Mouse (Mus musculus) gastrocnemius, adult 8-10 months (tissue): Measurements from ENCODE around the gene Fkbp5. TPM values are rescaled to one million over a fixed set of nuclear protein-coding genes. Genes with fewer than 3 reads are reported as not detected.
"Not testable (repeated sequence)": the region's sequence is repeated elsewhere in the genome, so short reads cannot be mapped to it uniquely, and the experiment has no call there.

Source experiments
- DNase-seq, 2 experiments: peaks; one replicate each; pipeline ENCODE4 v3.0.0; 2022; ENCODE audit warnings: low spot score in 2 of 2
- total RNA-seq, 4 experiments: library from RNA; stranded (reverse); gene quantifications; 2 replicates each; pipeline ENCODE4 v1.2.4; 2022

Gene Fkbp5
- total RNA-seq, 4 experiments from 2014 or later = 39.2 to 148 (median 53.2) TPM

DNA sequence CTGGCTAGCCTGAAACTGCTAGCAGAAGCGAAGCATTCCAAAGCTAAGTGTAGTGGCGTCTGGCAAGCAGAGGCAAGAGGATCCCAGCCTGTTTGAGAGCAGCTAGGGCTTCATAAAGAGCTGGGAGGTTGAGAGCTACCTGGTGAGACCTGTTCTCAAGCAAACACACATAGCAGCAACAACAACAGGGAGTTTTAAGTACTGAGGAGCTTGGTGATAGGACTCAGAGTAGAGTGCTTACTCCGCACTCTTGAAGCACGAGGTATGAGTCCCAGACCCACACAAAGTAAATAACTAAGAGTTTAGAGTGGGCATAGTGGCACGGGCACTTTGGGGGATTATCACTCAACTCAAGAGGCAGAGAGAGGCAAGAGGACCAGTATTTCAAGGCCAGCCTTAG lies 96.3 kb downstream of the Fkbp5 start:
- DNase-seq = no peak

DNA sequence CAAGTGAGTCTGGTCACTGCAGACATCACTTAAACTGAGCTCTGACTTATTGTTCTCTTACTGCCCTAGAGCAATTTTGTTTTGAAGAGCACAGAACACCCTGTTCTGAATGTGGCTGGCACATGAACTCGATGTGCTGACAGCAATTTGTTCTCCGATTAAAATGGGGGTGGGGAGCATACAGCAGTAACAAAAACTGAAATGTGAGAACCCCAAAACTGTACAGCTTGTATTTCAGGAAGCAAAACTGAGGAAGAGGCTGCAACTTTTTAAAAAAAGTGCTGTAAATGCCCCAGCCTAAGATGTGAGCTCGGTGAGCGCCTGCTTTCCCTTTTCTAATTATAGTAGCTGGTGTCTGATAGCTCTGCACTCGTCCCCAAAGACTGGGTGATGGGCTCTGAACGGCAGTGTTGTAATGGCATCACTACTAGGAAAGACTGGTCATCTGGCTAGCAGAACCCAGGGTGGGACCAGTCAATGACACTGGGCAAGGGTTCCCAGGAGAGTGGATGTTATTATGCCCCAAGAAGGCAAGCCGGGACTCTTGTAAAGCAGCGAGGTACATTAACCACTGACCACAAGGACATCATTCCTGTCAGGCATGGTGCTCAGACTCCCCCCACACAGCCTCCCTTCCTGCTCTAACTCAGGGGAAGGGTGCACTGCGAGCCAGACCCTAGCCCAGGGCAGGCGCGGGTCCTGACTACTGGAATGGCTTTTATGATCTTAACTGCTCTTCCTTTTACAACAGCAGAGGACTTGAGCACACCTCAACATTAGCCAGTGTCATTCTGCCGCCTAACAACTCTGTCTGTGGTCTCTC lies 96.9 kb downstream of the Fkbp5 start:
- DNase-seq = peak; percentile 55 to 73

DNA sequence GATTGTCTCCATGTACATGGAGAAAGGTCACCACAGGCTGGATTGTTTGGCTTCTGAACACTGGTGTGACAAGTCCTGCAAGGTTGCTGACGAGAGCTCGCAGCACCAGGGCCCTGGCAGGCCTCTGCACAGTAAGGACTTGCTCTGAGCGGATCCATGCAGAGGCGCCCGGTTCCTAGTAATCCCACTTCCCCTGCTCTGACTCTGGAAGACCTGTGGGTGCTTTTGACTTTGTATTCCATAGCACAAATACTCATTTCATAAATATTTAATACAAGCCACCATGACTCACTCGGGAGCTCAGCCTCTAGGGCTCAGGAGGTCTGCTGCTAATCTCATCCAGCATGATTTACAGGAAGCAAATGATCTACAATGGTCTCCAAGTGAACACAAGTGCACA lies 97.7 kb downstream of the Fkbp5 start:
- DNase-seq = no peak

DNA sequence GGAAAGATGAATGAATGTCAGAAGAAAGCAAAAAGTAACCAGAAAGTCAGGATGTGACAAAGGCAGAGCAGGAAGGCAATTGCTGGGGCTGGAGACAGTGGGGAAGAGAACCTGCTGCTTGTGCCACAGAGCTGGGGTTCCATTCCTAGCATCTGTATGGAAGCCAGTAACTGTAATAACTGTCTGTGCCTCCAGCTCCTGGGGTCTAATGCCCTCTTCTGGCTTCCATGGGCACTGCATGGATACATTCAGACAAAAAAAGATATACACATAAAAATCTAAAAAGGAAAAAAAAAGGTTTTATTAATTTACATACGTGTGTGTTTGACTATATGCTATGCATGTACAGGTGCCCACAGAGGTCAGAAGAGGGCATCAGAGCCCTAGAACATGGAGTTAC lies 98.4 kb downstream of the Fkbp5 start:
- no peak for DNase-seq

DNA sequence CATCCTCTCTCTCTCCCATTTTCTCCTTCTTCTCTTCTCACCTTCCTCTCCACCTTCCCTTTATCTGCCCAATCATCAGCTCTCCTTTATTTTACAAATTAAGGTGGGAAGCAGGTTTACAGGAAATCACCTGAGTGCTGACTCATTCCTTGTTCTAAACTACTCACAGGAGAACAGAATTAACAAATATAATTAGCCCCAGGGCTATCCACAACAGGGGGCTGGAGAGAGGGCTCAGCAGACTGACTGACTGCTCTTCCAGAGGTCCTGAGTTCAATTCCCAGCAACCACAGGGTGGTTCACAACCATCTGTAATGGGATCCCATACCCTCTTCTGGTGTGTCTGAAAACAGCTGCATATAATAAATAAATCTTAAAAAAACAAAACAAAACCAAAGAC lies 98.8 kb downstream of the Fkbp5 start:
- DNase-seq = not testable (repeated sequence)

DNA sequence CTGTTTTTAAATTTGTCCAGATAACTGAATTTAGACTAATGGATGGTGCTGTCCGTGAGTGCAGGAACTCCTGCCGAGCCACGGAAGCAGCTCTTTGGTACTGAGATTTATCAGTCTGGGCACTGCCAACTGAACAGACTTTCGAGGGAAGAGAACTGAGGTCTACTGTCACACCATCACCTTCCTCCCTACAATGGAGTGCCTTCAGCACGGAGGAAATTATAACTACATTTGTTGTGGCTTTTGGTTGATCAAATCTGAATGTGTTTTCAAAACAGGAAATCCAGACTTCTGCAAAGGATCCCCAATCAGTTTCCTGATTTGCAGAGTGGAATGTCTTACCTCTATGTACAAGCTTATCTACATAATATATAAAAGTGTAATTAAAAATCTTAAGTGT lies 99.6 kb downstream of the Fkbp5 start:
- DNase-seq = no peak

DNA sequence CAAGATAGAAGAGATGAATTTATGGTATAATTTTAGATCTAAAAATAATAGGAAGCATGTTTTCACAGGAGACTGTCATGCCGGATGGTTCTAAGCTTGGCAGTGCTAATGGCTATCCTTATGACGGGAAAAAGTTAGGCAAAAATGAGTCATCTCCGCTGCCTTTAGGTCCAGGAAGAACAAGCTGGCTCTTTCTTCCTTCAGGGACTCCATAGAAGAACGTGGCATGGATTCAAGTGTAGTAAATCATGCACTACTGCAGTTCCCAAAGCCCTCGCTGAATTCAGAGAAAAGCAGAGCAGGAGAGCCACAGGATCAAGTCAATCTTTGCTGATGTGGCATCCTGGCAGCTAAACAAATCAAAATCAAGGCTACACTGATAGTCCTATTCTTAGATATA lies 102.1 kb downstream of the Fkbp5 start:
- DNase-seq = no peak

DNA sequence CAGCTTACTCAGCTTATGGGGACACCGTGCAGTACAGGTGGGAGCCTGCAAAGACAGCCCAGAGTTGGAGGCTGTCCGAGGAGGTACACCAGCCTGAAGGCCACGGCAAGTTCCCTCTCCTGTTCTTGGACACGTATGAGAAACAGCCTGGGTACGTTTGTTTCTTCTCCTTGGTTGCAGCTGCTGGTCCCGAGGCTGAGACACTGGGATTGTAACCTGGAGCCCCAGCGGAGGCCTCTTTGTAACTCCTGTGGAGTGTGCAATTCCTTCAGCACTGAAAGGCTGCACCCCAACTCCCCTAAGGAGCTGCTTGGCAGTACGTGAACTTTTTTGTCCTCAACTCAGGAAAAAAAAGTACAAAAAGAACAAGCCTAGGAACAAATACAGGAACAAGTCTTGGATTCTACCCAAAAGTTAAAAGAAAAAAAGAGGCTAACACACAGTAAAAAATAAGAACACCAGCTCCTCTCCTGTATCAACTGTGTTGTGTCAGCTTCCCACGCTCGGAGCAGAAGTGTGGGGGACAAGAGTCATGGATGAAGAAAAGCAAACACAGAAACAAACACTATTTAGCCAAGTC lies 105.9 kb downstream of the Fkbp5 start:
- DNase-seq = no peak

DNA sequence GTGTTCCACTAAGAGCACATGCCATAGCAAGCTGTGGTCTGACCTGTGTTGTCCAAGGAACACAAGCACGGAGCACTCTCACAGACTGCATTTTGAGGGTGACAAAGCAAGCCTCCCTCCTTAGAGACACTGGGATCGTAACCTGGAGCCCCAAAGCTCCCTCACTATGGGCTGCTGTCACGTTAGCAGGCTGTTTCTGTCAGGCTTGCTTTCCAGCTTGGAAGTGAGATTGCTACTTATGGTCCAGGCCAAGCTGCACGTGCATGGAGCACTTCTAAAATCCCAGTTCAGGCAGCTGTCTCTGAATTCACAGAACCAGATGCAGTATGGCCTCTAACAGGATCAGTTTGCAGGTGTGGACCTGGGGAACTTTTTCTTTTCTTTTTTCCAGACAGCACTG lies 106.6 kb downstream of the Fkbp5 start:
- DNase-seq = no peak

DNA sequence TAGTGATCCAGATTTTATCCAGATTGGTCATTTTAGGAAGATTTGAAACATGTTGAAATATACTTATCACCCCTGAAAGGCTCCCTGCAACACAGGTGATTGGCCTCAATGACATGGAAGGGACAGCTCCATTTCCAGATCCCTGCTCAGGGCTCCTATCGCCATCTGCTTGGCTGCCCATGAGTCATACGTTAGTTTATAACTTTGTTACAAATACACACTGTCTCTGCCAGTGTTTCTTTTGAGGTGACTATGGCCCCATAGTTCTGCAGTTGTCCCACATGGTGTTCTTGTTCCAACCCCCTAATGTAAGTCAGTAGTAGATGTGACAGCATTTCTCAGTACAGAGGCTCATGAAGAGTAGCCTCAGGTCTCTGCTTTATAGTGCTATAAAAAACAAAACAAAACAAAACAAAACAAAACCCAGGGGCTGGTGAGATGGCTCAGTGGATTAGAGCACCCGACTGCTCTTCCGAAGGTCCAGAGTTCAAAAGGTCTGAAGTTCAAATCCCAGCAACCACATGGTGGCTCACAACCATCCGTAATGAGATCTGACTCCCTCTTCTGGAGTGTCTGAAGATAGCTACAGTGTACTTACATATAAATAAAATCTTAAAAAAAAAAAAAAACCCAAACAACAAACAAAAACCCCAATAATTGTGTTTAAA lies 108.9 kb downstream of the Fkbp5 start:
- DNase-seq = no peak

DNA sequence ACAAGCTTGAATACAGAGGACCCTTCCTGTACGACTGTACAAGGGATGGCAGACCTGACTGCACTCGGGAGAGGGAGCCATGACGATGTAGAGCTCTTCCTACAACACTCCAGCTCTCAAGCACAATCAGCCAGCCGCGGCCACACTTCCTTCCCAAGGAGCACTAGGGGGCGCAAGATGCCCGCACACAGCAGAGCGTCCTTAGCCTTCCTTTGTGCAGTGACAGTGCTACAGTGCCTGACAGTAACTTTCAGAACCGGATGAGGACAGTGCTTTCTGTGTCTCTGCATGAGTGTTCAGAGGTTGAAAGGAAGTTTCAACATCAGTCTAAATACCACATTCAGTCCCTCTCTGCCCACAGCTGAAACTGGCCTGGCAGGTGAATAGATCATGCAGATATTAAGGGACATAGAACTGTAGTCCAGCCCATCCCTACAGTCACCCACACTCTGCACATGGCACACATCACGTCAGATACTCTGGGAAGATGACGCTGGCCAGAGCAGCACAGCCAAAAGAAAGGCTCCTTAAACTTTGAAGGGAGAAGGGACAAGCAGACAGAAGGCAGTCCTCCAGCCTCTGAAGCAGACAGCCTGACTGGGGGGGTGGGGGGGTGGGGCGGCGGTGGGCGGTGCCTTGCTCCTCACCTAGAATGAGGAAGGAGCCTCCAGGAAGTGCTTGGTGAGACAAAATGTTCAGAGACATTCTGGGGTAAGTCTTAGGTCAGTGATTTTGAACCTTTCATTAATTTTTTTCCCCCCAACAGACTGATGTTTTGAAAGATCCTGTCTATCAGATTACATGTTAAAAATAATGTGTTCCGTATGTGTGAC lies 109.7 kb downstream of the Fkbp5 start:
- peak; percentile 76 to 78 for DNase-seq

DNA sequence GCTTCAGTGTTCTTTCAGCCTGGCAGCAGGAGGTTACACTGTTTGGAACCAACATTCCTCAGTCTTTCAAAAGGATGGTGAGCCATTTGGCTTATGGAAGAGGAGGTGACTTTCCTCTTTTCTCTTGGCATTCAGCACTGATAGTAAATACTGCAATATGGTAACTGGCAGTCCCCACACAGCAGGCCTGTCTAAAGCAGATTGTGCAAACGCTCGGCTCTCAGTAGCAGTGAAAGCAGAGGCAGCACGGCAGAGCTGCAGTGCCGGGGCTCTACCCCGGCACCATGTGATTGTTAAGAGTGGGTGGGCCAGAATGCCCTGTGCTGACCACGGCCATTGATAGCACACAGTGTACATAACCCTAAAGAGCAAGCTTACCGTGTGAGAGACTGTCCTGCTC lies 110.9 kb downstream of the Fkbp5 start:
- no peak for DNase-seq

DNA sequence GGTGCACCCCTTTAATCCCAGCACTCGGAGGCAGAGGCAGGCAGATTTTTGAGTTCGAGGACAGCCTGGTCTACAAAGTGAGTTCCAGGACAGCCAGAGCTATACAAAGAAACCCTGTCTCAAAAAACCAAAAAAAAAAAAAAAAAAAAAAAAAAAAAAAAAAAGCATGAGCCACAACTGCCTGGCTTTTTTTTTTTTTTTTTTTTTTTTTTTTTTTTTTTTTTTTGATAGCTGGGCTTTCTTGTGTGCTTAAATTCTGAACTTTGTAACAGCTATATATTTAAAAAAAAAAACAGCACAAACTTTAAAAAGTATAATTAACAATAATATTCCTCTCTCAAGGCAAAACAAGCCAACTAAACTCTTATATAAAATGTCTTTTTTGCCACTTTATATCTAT lies 112.6 kb downstream of the Fkbp5 start:
- DNase-seq = not testable (repeated sequence)

DNA sequence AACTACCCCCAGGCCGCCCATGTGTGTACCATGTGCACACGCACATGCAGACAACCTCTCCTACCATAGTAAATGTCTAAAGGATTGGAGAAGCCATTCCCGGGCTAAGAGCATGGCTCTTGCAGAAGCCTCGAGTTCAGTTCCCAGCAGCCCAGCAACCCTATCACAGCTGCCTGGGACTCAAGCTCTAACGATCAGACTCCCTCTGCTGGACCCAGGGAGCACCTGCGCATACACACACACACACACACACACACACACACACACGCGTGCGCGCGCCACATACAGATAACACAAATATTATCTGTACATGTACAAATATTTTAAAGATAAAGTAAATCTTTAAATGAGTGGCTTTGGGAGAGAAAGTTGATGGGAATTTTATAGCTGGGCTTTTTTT lies 113.0 kb downstream of the Fkbp5 start:
- no peak for DNase-seq

DNA sequence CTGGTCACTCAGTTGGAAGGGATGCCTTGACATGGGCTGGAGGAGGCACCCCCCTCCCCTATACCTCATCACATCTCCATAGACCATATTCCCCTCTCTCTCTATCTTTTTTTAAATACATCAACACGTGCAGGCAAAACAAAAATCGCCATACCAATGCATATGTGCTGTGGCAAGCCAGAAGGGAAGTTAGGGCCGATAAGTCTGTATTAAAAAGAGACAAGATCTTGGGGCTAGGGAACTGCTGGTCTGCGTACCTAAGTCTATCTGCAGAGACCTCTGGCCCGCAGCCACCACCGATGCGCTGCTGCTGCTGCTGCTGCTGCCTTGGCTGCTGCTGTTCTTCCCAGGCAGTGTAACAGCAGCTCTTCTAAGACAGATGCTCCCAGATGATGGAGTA lies 122.3 kb downstream of the Fkbp5 start:
- no peak for DNase-seq

DNA sequence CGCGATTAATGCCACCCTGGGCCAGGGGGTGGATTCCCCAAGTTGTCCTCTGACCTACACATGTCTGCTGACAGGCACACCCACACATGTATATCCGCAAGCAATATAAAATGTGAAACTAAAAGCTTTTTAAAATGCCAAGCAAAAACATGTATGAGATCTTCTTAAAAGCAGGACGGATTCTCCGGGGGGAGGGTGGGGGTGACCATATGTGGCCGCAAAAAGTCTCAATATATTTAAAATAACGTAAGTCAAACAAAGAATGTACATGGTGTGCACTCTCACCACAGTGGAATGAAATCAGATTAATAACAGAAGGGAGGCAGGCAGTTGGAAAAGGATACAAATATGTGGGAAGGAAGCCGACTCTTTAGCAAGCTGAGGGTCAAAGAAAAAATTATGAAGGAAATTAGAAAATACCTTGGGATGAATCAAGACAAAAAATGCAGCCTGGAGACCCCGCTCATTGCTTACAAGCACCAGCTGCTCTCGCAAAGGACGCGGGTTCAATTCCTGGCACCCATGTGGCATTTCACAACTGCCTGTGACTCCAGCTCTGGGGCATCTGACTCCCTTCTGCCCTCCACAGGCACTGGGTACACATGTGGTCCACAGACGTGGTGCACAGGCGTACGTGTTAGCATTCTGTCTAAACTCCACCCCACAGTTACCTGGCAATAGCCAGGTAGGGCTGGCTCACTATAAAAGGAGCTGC lies 123.1 kb downstream of the Fkbp5 start:
- DNase-seq = no peak

DNA sequence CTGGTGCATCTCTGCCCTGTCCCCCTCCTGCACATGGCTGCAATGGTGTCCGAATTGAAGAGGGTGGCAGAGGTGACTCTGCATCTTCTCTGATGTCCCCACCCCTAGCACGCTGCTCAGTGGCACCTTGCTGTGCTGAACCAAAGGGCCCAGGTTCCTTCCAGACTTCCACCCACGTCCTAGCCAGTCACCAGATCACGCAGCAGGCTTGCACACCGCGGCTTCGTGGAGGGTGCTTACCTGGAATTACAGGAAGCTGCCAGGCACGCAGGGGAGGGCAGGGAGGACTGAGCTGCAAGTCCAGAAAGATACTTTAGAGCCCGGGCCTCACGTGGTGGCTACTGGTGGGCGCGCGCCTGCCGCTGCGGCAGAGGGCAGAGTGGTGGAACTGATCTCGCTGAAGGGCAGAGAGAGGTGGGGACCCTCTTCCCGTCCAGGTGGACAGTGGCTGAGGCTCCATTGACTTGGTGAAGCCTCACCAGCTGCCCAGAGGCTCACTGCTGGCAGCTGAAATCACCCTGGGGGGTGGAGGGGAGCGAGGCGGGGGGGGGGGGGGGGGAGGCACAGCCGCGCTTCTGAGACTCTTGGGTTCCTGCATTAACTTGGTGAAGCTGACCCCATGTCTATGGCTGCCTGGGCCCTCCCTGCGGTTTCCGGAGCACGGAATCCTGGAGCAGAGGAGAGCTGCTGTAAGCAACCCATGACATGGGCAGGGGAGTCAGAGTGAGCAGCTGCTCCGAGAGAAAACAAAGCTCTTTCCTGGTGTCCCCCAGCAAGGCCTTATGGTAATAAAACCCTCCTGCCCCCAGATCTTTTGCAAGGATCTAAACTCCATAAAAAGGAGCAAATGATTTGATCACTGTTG lies 125.5 kb downstream of the Fkbp5 start:
- DNase-seq = no peak

DNA sequence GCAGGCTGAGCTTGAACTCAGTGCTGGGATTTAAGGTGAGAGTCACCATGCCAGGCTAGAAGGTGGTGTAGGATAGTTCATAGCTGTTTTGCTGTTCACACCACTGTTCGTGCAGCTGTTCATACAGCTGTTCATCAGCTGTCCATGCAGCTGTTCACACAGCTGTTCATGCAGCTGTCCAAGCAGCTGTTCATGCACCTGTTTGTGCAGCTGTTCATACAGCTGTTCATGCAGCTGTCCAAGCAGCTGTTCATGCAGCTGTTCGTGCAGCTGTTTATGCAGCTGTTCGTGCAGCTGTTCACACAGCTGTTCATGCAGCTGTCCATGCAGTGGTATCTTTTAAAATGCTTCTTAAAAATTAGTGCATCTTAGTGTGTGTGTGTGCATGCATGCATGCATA lies 128.8 kb downstream of the Fkbp5 start:
- DNase-seq = no peak

DNA sequence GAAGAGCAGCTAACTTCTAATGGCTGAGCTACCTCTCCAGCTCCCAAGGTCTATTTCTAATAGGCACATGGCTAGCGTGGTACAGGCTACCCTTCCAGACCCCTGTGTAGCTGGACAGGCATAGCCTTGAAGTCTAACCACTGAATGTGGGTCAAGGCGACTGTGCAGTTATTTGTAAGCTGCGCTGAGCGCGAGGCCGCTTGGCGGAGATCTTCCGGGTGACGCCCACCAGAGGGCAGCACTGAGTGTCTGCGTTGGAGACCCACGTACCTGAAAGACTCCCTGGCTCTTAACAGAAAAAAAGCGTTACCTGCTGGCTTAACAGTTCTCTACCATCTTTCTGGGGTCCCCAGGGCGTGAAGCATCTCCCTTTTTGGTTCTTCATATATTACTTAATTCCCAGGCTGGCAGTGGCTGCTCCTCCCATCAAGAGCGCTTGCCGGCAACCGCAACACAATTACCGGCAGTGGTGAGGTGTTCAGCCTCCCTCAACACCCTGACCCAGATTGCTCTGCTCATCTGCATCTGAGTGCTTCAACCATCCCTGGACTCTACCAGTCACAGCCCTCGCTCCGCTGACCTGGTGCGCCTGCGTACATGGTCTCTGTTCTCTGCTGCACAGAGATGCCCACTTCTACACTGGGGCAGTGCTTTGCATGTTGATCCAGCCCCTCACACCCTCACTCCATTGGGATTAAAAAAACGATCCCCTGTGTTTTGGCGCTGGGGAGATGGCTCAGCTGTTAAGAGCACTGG lies 131.0 kb downstream of the Fkbp5 start:
- peak; percentile 55 to 68 for DNase-seq
